Mouse (Mus musculus) gastrocnemius, adult 2 months (tissue): Measurements from ENCODE around the gene Icam1. TPM values are rescaled to one million over a fixed set of nuclear protein-coding genes. Genes with fewer than 3 reads are reported as not detected.
A peak's percentile ranks its signal among the peaks of the same experiment; 100 is the strongest.

Experiments
- DNase-seq: peaks from one replicate; pipeline ENCODE4 v3.0.0; 2022
- H3K27ac ChIP-seq: fragments of 200-600 bp; 2 replicates; pipeline ENCODE4 v1.8.1; 2022; ENCODE audit warnings: mild to moderate bottlenecking
- H3K4me3 ChIP-seq: fragments of 200-600 bp; 2 replicates; pipeline ENCODE4 v1.8.1; 2022; ENCODE audit warnings: mild to moderate bottlenecking, moderate library complexity
- CTCF ChIP-seq: fragments of 200-600 bp; IDR thresholded peaks from 2 replicates; pipeline ENCODE4 v1.8.1; 2022; ENCODE audit warnings: antibody characterized with exemption, mild to moderate bottlenecking, moderate library complexity
- intact Hi-C: fragments of 180-260 bp; cut with DNase I; formaldehyde crosslinking; loops from one replicate; pipeline ENCODE4 v1.15.1; 2025
- long read RNA-seq, 2 experiments: library from polyadenylated mRNA; stranded (forward); transcript quantifications; one replicate each; pipeline ENCODE4 v2.0.0; 2021
- total RNA-seq, 2 experiments: library from RNA; stranded (reverse); gene quantifications; 2 replicates each; pipeline ENCODE4 v1.2.3; 2021

The Icam1 gene
- total RNA-seq = 1 to 10 TPM; 1.7 to 1.9 TPM
- long read RNA-seq, experiment 1, partial matches to known transcripts = 0 of 4 reads
- long read RNA-seq, experiment 1, other reads (novel, unspliced or antisense) = 1 of 4 reads
- long read RNA-seq, experiment 2 = 0 reads

GRCm38 (mm10) chr9:21015571-21016130 is at the start of gene Icam1:
Icam1 (plus strand) TSS chr9:21015985.
- H3K4me3 ChIP-seq = peak within 1 kb of the TSS; percentile 74
- H3K27ac ChIP-seq = peak within 1 kb of the TSS; percentile 73
- TF ChIP-seq CTCF = no peak
- DNase-seq = peak; percentile 73
- intact Hi-C loops = no loop called here

DNA sequence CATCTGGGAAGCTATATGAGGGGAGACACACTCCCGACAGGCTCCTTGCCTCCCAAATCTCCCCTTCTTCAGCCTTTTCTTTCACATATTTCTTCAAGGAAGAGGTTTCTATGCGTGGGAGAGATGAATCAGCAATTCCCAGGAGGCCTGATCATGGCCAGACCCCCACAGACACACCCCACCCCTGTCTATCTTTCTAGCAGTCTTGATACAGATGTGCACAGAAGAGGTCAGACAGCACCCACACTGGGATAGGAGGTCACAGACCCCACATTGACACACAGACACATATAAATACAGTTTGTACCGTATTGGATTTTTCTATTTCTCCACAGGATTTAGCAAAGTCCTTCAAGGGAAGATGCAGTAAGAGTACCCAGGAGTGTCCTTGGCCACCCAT is 49.8 kb upstream of the Icam1 start:
- H3K4me3 ChIP-seq = no peak overlapping the region
- intact Hi-C loops = no loop called here
- H3K27ac ChIP-seq = no peak overlapping the region
- TF ChIP-seq CTCF = no peak
- no peak for DNase-seq

GRCm38 (mm10) chr9:20966747-20967146 is 49.0 kb upstream of the Icam1 start:
- TF ChIP-seq CTCF = no peak
- H3K27ac ChIP-seq = no peak overlapping the region
- DNase-seq = no peak
- intact Hi-C loops = no loop called here
- H3K4me3 ChIP-seq = no peak overlapping the region

GRCm38 (mm10) chr9:20971751-20972140 is 44.0 kb upstream of the Icam1 start:
- peak overlapping the region; percentile 85 for H3K27ac ChIP-seq
- peak; percentile 69 for DNase-seq
- intact Hi-C loops = no loop called here
- no peak for TF ChIP-seq CTCF
- peak overlapping the region; percentile 79 for H3K4me3 ChIP-seq

DNA sequence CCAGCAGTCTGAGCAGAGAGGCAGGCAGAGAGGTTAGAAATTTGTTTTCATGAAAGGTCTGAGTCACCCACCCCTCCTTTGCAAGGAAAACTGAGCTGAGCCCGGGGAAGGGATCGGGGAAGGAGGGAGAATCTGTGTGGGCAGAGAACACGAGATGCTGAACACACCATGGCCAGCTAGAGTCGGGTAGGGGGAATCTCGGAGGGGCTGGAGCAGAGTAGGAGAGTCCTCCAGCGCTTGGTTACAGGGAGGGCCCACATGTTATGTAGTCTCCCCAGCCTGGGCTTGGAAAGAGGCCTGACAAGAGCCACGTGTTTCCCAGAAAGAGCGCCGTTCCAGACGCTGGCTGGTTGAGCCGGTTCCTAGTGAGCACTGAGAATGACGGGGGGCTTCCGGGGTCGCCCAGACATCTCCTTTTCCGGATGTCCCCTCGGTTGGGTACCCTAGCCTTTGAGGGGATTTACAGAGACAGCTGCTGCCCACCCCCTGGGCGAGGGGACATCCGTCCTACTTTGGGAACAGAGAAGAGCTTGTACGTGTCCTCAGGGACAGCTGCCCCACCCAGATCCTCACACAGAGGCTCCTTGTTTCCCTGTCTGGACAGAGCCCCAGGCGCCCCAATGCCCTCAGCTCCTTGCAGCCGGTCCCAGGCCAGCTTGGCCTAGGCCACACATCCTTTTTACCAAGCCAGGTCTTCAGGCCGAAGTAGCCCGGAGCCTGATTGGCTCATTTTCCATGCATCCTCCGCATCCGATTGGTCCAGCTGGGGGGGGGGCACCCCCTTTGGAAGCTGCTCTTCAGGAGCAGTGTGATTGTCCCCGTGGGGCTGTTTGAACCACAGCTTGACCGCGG is 43.4 kb upstream of the Icam1 start:
- no peak for TF ChIP-seq CTCF
- Histone ChIP-seq H3K27ac (peak overlapping the region; percentile 85), H3K4me3 (peak overlapping the region; percentile 79)
- intact Hi-C loops = no loop called here
- peak; percentile 78 for DNase-seq

- intact Hi-C loops = no loop called here
- Histone ChIP-seq H3K4me3 (peak overlapping the region; percentile 79), H3K27ac (peak overlapping the region; percentile 85)
- TF ChIP-seq CTCF = no peak
- DNase-seq = peak; percentile 51
Observed at GRCm38 (mm10) chr9:20973001-20973681, 42.6 kb upstream of the Icam1 start.

GRCm38 (mm10) chr9:20973682-20974075 is 42.1 kb upstream of the Icam1 start:
- intact Hi-C loops = no loop called here
- Histone ChIP-seq H3K27ac (peak overlapping the region; percentile 85), H3K4me3 (peak overlapping the region; percentile 79)
- no peak for TF ChIP-seq CTCF
- DNase-seq = peak; percentile 45

GRCm38 (mm10) chr9:20975431-20976215 is 40.2 kb upstream of the Icam1 start:
- Histone ChIP-seq H3K4me3 (peak overlapping the region; percentile 79), H3K27ac (peak overlapping the region; percentile 90)
- intact Hi-C loops = no loop called here
- TF ChIP-seq CTCF = no peak
- peak; percentile 38 for DNase-seq

DNA sequence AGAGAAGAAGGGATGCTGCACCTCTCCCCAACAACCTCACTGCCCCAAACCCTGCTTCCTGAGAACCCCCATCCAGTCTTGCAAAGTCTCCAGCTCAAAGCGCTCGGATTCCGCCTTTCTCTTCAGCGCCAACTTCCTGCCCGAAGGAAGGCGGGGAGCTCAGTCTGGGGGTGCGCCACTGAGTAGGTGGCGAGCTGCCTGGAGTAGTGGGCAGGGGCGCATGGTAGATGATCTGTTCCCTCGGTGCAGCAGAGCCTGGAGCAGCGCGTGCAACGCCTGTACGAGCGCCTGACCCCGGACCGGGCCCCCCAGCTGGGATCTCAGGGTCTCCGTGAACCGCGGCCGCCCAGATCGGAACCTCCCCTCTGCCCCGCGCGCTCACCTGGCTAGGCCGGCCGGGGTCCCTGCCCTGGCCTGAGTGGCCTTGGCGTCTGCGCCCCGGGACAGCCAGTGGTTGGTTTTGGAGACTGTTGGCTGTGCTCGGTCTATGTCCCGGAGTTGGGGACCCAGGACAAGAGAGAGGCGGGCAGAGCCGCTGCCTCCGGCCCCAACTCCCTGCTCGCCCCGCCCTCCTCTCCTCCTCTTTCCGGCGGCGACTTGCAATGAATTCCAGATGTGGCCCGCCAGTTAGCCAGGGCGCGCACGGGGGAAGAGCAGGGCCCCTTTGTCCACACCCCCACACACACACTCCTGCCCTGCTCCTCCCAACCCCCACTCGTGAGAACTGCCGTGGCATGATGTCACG is 39.4 kb upstream of the Icam1 start, which contains the start of gene S1pr2:
TSS of gene S1pr2 (minus strand) at position 566 of the 745 bp plus-strand sequence.
- peak within 1 kb of the TSS; percentile 79 for H3K4me3 ChIP-seq
- intact Hi-C loops = no loop called here
- H3K27ac ChIP-seq = peak within 1 kb of the TSS; percentile 90
- TF ChIP-seq CTCF = no peak
- DNase-seq = peak; percentile 91

DNA sequence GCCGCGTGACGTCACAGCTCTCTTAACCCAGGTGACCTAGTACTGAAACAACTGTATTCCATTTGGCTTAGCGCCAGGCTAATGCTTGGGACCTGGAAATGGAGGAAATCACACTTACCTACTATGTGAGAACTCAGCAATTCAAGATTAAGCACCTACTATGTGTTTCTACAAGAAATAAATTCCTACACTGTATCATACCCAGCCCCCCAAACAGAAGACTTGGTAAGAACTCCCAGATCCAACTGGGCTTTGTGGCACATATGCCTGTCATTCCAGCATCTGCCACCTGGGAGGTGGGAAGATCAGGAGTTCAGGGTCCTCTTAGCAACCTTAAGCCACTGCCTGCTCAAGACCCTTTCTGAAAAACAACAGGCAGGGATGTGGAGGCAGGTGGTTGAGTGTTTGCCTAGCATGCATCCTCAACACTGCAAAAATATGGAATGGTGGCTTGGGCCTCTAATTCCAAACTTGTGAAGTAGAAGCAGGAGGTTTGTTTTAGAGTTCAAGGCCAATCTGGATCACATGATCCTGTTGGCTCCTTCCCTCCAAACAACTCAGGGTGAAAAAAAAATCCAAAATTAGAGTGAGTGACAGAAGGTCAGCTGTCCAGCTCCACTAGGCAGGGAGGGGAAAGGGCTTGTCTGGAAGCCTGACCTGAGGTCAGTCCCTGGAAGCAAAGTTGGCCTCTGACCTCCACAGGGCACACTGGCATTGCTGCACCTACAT is 38.7 kb upstream of the Icam1 start:
- intact Hi-C loops = no loop called here
- peak overlapping the region; percentile 90 for H3K27ac ChIP-seq
- no peak for DNase-seq
- TF ChIP-seq CTCF = no peak
- H3K4me3 ChIP-seq = peak overlapping the region; percentile 79
